Mouse (Mus musculus) brain, embryonic 14.5 days (tissue): ENCODE measurements around the gene Dbx1. TPM values are rescaled to one million over a fixed set of nuclear protein-coding genes. Genes with fewer than 3 reads are reported as not detected.
A peak's percentile ranks its signal among the peaks of the same experiment; 100 is the strongest.

Experiments
- DNase-seq: peaks from one replicate; pipeline ENCODE4 v3.0.0-alpha.2; 2011; ENCODE audit warnings: low read depth
- CTCF ChIP-seq: fragments of 200-500 bp; IDR thresholded peaks from 2 replicates; pipeline ENCODE4 v1.5.1; 2012; ENCODE audit warnings: inconsistent platforms, mild to moderate bottlenecking, moderate library complexity, borderline replicate concordance; ENCODE audit not compliant: insufficient read depth, insufficient read length; ENCODE audit errors: extremely low read depth
- POLR2A ChIP-seq: fragments of 200-500 bp; IDR thresholded peaks from 2 replicates; pipeline ENCODE4 v1.6.1; 2012; ENCODE audit warnings: mild to moderate bottlenecking, inconsistent platforms, borderline replicate concordance; ENCODE audit not compliant: poor library complexity, insufficient read depth, insufficient read length, severe bottlenecking; ENCODE audit errors: extremely low read depth
- polyA plus RNA-seq: library from polyadenylated mRNA; depleted of rRNA; stranded (reverse); fragments of >200 nt; gene quantifications from 2 replicates; pipeline ENCODE4 v1.2.3, GENCODE M21; 2012

Dbx1 gene
- polyA plus RNA-seq, 1 experiment = 14.1 TPM

DNA sequence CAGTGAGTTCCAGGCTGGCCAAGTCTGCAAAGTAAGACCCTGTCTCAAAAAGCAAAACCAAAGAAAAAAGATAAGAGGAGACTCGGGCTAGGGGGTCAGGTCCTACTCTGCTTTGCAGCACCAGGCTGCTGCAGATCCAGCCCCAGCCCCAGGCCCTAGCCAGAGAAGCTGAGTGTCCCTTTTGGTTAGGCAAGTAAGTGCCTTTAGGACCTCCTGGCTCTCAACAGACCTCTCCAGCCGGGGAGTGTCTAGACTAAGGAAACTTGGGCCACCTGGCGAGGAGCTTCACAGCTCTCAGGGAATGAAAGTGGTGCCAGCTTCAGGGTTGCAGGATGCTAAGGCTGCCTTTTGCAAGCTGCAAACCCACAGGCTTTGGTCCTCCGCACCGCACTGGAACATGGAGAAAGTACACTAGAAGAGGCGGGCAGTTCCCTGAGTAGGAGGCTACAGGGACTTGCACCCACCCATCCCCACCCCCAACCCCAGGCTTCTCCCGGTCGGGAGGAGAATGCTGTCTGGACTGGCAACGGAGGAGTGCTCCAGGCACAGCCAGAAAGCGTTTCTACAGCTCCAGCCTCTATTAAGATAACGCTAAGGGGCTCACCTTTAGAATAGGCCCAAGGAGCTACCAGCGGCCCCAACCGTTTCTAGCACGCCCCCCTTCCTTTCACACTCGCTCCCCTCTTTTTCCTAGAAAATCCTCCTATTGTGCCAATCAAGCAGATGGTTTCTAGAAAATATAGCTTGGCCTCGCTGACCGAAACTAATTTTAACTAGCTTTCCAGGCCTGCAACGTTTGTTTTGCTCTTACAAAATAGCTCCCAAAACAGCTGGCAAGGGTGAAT is 3.4 kb upstream of the Dbx1 start:
- DNase-seq = no peak
- TF ChIP-seq POLR2A (no peak), CTCF (no peak)

DNA sequence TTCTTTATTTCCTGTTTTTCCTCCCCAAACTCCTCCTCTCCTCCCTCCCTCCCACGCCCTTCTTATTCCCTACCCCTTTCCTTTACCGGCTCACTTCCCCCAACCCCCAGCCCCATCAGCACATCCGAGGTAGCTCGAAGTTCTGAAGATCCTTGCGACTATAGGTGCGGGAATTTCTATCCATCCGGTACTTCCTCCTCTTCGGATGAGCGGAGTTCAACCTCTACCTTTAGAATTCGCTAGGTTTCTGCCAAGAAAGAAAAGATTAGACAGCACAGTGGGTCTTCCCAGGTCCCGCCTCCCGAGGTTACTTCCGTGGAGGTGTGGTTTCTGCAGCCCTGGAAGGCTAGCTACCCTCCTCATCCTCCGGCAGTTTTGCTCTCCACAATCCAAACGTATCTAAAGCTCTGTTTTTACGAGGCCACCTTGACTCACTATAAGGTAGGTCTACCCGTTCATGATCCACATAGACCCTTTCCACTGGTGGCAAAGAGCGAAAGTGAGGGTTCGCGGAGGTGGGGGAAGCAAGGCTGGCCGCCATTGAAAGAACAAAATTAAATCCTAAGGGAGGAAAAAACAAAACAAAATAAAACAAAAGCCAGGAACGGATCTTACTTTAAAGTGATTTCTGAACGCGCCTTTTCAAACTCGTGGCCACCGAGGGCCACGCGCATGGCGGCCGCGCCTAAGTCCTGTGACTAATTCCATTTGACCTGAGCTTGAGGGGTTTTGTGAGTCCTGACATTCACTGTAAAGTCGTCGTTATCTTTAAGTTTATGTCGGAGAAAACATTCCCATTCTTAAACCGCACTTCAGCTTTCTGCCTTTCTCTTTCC is 2.5 kb upstream of the Dbx1 start:
- DNase-seq = no peak
- TF ChIP-seq CTCF (no peak), POLR2A (no peak)

DNA sequence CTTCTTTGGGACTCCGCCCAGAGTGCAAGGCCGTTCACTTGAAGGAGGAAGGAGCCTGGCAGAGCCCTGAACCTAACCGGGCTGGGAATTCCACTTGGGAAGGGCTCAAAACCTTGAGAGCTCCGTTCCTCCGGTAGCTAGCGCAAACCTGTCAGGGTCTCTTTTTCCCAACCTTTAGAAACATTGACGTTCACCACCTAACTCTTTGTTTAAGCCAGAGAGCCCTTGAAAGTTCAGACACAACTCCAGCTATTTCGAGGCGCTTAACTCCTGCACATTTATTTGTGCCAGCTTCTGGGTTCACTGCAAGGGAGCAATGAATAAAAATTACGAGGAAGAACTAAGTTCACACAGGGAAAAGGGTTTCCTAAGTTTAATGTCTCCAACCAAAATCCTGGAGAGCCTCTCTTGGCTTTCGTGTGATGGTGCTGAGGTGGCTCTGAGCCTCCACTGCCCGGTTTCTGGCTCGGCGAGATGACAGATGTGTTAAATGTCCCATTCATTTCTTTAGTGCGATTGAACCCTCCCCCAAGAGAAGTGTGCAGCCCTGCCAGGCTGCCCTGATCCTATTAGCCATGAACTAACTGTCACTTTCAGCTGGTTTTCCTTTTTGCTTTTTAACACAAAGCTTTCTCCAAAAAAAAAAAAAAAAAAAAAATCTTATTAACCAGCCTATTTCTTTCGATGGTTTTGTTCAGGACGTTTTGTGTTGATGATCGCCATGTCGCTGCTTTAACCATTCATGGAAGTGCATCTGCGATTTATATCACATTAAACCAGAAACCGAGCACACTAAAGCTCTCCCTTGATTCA is 1.4 kb upstream of the Dbx1 start:
- DNase-seq = peak; percentile 72
- TF ChIP-seq CTCF (no peak), POLR2A (no peak)

DNA sequence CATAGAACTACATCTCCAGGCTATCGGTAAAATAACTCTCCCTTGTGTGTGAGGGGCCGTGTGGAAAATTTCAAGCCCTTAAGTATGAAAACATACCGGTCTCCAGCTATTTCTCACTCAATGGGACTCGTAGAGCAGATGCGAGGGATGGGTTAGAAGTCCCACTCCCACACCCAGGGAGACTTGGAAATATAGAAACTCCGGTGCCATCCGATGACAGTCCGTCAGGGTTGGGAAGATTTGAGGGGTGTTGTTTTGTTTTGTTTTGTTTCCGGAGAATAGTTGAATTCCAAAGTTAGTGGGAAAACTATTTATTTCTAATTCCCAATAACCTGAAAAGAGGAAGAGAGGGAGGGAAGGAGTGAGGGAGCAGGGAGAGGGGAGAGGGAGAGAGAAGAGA is 632 bp upstream of the Dbx1 start:
- TF ChIP-seq POLR2A = no peak
- no peak for TF ChIP-seq CTCF
- no peak for DNase-seq

DNA sequence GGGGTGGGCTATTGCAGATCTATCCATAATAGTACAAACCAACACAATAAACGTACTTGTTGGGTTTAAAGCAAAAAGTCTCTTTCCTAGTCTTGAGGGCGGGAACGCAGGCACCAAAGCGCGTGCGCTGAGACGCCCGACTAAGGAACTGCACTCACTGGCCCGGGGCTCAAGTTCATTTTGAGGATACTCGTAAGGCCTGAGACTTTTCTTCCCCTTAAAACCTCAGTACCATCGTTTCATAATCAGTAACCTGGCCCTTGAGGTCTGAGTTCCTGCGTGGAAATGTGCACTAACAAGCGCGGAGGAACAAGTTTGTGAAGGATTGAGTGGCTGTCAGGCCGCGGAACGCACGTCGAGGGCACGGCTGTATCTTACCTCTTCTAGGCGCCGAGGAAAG is 678 bp downstream of the Dbx1 start:
- TF ChIP-seq CTCF (no peak), POLR2A (no peak)
- DNase-seq = peak; percentile 49

DNA sequence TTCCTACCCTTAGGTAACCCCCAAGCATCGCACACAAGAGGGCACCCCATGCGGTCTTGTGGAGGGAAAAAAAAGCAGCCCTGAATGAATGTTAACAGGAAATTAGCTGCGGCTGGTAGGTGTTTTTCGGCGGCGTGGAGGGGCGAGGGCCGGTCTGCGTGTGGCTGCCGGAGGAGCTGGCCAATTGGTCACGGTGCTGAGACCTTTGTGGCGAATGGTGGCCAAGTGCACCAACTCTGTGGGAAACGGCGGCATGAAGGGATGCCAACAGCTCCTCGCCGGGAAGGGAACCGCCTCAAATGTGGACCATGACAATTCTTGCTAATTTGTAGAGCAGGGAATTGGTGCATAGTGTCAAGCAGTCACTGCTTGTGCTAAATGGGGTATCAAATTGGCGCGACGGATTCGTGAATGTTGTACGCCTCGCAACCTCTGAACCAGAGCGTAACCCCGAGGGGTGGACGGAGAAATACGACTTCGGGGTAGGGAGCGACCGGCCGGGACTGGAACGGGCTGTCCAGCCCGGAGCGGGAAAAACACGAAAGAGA is 1.5 kb downstream of the Dbx1 start:
- TF ChIP-seq POLR2A = no peak
- TF ChIP-seq CTCF = no peak
- DNase-seq = peak; percentile 53

DNA sequence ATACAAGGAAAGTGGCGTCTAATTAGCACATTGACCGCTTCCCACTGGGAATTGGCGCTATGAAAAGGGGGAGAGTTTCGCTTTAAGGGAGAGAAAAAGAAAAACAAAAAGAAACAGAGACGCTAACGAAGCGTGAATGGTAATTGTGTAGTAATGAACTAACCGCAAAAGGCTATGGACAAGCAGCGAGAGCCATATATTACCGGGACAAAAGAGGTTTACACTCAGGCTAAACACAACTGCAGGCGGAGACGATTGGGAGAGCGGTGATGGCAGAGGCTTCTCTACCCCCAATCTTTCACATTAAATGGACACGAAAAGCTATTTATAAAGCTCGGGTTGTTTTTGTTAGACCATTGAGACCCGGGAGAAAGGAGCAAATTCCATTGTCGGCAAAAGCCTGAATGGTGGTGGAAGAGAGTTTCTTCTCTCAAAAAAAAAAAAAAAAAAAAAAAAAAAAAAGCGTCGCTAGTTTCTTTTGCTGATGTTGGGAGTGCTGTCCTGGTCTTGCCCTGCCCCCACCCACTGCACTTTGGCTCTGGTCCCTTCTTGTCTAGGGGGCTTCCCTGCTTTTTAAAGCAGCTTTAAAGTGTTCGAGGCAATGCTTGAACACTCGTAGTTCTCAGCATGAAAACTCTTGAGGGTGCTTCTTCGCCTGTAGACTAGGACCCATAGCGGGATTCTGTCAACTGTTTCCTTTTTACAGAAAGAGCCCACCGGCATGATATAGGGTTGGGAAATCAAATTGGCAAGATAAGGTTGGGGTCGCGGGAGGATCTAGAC is 2.2 kb downstream of the Dbx1 start:
- peak; percentile 92 for DNase-seq
- TF ChIP-seq CTCF (no peak), POLR2A (no peak)

DNA sequence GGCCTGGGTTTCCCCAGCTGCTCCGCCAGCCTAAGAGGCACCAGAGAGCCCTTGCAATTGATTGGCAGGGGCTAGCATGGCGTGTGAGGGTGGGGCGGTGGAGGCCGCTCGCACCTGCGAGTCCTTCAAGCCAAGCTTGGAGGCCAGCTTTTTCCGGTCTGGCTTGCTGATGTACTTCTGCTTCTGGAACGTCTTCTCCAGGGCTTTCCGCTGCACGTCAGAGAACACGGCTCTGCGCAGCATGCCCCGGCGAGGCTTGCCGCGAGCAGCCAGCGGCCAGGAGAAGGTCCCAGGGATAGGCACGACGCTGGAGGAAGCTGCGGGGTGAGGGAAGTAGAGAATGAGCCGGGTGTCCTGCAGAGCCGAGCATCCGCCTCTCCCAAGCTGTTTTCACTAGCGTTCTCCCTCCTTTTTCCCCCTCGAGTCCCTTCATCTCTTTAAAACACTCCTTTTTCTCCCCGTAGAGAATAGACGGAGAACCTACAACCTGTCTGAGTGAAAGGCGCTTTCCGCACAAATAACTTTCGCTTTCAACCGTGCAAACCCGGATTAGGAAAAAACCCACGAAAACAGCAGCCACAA is 3.2 kb downstream of the Dbx1 start:
- peak; percentile 74 for DNase-seq
- TF ChIP-seq POLR2A (no peak), CTCF (no peak)

DNA sequence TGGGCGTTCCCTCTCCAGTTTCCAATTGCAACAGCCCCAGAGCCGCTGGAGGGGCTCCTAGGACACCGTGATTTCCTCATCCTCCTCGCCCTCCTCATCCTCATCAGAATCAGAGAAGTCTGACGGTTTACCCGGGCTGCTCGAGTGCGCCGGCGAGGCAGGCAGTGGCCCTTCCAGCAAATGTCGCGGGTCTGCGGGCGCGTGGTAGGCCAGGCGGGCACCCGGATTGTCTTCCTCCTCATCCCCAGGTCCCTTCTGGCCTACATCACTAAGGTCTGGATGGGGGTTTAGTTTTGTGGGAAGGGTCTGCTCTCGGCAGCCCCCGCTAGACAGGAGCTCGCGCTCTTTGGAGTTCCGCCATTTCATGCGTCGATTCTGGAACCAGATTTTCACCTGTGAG is 4.3 kb downstream of the Dbx1 start:
- DNase-seq = no peak
- TF ChIP-seq POLR2A (no peak), CTCF (no peak)

DNA sequence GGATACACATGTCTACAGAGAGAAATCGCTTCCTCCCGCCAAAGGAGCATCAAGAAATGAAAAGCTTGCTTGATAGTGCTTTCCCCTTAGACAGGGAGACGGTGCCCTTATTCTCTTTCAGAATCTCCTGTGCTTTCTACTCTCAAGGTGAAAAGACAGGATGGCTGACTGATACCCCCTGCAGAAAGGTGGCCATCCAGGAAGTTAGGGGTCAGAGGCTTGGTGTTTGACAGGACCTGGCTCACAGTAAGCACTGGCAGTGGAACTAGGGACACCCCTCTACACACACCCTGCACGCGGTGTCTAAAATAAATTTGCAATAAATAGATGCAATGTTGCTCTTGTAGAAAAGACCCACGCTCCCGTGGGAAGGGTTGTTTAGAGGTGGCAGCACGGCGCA is 4.8 kb downstream of the Dbx1 start:
- DNase-seq = no peak
- TF ChIP-seq POLR2A (no peak), CTCF (no peak)
